Mouse (Mus musculus): ENCODE results near the gene Sorcs2. TPM values are rescaled to one million over a fixed set of nuclear protein-coding genes. Genes with fewer than 3 reads are reported as not detected.

Gene Sorcs2
- polyA plus RNA-seq, 1 experiment from 2014 or later: 21.8 TPM

DNA sequence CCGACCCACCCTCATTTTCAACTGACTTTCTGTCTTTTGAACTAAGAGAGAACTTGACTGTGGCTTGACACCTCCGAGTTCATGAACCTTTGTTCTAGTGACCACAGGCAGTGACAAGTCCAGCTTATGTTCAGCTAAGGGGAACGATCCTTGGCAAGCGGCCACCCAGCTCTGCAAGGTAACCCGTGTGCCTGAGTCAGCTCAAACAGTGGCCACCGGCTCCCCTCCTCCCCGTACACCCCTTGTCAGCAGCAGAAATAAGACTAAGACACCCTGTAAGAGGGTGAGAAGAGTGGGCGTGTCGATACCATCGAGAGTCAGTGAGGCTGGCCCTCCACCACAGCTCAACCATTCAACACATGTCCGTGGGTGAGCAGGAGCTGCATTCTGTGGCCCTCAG, 221.5 kb downstream of the Sorcs2 start:
- Histone ChIP-seq H3K9ac (ENCODE audit: low read length) (no peak overlapping the region), H3K4me2 (ENCODE audit: low read depth, low read length) (no peak overlapping the region), H3K27ac (ENCODE audit: low read length) (no peak overlapping the region), H3K4me3 (ENCODE audit: low read length) (no peak overlapping the region), H3K9me3 (ENCODE audit: control insufficient read depth, low read length) (no peaks in the 10 kb centered on the region), H3K27me3 (ENCODE audit: control insufficient read depth, insufficient read depth, low read depth, low read length) (no peaks in the 10 kb centered on the region), H3K36me3 (ENCODE audit: control insufficient read depth, insufficient read depth, low read length) (no peaks in the 10 kb centered on the region), H3K4me1 (replicated peaks; ENCODE audit: control insufficient read depth, insufficient read depth, low read length) (peaks cover 3% of the 10 kb centered on the region; the same call in 1 of the 2 replicates)
- 0 out of 2 replicates have a peak, but pooled peaks have one; percentile 43 for ATAC-seq (ENCODE audit: low read depth)
- 68% methylated on average over 11 of the region's 11 CpGs for WGBS

DNA sequence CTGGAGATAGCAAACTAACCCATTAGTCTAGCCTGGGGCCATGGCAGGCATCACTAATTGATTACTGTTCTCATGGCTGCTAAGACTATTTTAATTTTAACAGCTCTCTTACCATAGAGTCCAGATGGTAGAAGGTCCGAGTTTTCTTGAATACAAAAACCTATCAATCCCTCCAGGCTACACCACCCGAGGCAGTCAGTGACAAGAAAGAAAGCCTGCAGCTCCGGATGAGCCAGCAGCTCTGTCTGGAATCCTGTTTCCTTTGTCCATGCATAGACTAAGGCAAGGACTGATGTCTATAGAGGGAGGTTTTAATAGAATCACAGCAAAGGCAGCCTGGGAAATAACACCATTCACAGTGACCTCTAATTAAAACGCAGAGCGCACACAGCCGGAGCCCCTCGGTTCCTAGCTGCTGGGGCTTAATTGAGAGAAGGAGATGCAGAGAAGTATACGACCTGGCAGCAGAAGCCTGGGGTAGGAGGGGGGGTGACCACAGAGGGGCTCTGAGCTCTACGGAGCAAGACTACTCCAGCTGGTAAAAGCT, 223.3 kb downstream of the Sorcs2 start:
- H3K4me1 ChIP-seq (replicated peaks; ENCODE audit: control insufficient read depth, insufficient read depth, low read length): peaks cover 3% of the 10 kb centered on the region; the same call in 1 of the 2 replicates
- 63% methylated on average over 9 of the region's 9 CpGs for WGBS
- no peaks in the 10 kb centered on the region for H3K36me3 ChIP-seq (ENCODE audit: control insufficient read depth, insufficient read depth, low read length)
- H3K9me3 ChIP-seq (ENCODE audit: control insufficient read depth, low read length): no peaks in the 10 kb centered on the region
- no peaks in the 10 kb centered on the region for H3K27me3 ChIP-seq (ENCODE audit: control insufficient read depth, insufficient read depth, low read depth, low read length)
- no peak overlapping the region for H3K4me3 ChIP-seq (ENCODE audit: low read length)
- no peak overlapping the region for H3K27ac ChIP-seq (ENCODE audit: low read length)
- H3K4me2 ChIP-seq (ENCODE audit: low read depth, low read length): no peak overlapping the region
- ATAC-seq (ENCODE audit: low read depth): no peak
- H3K9ac ChIP-seq (ENCODE audit: low read length): no peak overlapping the region

DNA sequence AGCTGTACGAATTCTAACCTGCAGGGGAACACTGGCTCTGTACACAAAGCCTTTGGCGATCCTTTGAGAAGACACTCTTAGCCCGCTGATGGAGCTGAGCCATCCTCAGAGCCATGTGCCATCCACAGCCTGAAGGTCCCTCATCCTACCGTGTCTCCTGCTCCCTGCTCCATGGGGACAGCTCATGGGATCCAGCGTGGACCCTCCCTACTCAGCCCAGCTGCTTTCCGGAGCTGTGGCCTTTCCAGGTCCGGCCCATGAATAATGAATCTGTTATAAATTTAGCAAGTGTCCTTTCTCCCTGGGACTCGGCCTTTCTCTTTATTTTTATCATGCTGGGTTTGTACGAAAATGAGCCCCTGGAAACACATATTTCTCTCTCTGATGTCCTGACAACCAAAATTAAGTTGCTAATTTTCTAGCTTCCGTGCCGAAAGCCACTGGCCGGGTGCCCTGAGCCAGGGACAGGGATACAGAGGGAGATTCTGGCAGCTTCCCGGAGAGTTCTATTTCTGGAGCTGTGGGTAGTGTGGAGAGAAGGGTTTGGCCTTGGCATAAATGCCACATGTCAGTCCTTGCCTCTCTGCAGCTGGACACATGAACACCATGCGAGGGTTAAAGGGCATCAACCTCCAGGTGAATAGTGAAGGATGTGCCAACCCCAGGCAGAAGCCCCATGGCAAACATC, 228.8 kb downstream of the Sorcs2 start:
- H3K9me3 ChIP-seq (ENCODE audit: control insufficient read depth, low read length): no peaks in the 10 kb centered on the region
- H3K4me3 ChIP-seq (ENCODE audit: low read length): no peak overlapping the region
- H3K27me3 ChIP-seq (ENCODE audit: control insufficient read depth, insufficient read depth, low read depth, low read length): no peaks in the 10 kb centered on the region
- H3K9ac ChIP-seq (ENCODE audit: low read length): no peak overlapping the region
- no peaks in the 10 kb centered on the region for H3K4me1 ChIP-seq (replicated peaks; ENCODE audit: control insufficient read depth, insufficient read depth, low read length)
- H3K27ac ChIP-seq (ENCODE audit: low read length): no peak overlapping the region
- no peaks in the 10 kb centered on the region for H3K36me3 ChIP-seq (ENCODE audit: control insufficient read depth, insufficient read depth, low read length)
- no peak overlapping the region for H3K4me2 ChIP-seq (ENCODE audit: low read depth, low read length)
- no peak for ATAC-seq (ENCODE audit: low read depth)
- 66% methylated on average over 14 of the region's 14 CpGs for WGBS

DNA sequence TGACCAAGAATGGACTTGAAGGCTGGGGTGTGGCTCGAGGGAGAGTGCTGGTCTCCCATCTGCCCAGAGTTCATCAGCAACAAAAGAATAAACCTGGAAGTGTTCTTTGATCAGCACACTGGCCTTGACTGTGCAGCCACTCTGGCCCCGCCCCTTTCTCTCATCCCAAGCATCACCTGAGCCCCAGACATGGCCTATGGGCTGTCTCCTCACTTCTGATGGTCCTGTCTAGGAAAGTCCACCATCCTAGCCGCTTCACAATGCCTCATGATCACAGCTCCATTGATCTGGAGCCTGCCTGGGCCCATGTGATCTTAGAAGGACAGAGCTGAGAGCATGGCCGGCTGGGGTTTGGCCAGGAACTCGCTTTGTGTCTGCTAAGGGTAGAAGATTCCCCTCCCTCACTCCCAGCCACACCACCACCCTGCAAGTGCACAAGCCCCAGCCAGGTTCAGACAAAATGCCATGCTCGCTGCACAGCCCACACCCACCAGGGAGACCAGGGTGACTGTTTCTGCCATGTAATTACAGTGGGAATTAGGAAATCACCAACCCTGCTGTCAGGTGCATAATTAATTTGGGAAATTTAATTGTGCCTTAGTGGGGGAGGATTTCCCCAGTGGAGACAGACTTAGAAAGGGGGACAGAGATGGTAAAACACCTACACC, 231.5 kb downstream of the Sorcs2 start:
- ATAC-seq (ENCODE audit: low read depth): no peak
- H3K4me3 ChIP-seq (ENCODE audit: low read length): no peak overlapping the region
- no peak overlapping the region for H3K27ac ChIP-seq (ENCODE audit: low read length)
- H3K27me3 ChIP-seq (ENCODE audit: control insufficient read depth, insufficient read depth, low read depth, low read length): no peaks in the 10 kb centered on the region
- no peak overlapping the region for H3K4me2 ChIP-seq (ENCODE audit: low read depth, low read length)
- no peaks in the 10 kb centered on the region for H3K9me3 ChIP-seq (ENCODE audit: control insufficient read depth, low read length)
- no peaks in the 10 kb centered on the region for H3K36me3 ChIP-seq (ENCODE audit: control insufficient read depth, insufficient read depth, low read length)
- H3K4me1 ChIP-seq (replicated peaks; ENCODE audit: control insufficient read depth, insufficient read depth, low read length): no peaks in the 10 kb centered on the region
- WGBS: 74% methylated on average over 6 of the region's 6 CpGs
- H3K9ac ChIP-seq (ENCODE audit: low read length): no peak overlapping the region

DNA sequence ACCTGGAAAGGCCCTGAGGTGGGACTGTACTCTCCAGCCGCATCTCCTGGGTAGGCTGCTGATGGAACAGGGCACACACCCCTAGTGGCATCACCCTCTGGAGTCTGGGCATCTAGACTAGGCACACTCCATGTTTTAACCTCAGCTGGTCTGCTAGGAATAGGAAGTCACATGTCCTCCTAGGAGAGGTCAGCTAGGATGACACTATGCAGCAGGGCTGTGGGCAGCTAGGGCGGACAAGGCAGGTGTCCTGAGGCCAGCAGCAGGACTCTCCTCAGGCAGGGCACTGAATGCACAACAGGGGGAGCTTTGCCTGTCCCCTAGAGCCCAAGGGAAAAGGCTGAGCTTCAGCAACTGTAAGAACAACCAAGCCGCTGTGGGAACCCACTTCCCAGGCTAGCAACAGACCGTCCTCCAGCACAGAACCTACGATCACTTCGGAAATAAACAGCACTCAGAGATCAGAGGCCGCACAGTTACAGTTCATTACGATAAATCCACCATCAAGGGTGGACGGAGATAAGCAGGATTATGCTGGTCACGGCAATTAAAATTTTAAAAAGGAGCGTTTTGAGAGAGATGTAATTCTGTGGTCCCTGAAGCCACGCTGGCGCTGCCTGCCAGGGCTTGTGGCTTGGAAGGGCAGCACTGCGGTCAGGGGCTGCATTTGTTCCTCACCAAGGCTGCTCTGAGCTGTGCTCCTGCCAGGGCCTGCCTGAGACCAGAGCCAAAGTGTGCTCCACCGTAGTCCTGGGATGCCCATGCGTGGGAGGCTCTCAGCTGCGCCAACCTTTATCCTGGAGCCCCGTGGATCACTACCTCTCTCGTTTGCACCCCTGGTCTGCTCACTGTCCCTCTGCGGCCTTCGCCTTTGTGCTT, 232.3 kb downstream of the Sorcs2 start:
- Histone ChIP-seq H3K4me3 (ENCODE audit: low read length) (no peak overlapping the region), H3K4me1 (replicated peaks; ENCODE audit: control insufficient read depth, insufficient read depth, low read length) (no peaks in the 10 kb centered on the region), H3K9me3 (ENCODE audit: control insufficient read depth, low read length) (no peaks in the 10 kb centered on the region), H3K27me3 (ENCODE audit: control insufficient read depth, insufficient read depth, low read depth, low read length) (no peaks in the 10 kb centered on the region), H3K9ac (ENCODE audit: low read length) (no peak overlapping the region), H3K27ac (ENCODE audit: low read length) (no peak overlapping the region), H3K36me3 (ENCODE audit: control insufficient read depth, insufficient read depth, low read length) (no peaks in the 10 kb centered on the region), H3K4me2 (ENCODE audit: low read depth, low read length) (no peak overlapping the region)
- no peak for ATAC-seq (ENCODE audit: low read depth)
- 79% methylated on average over 21 of the region's 21 CpGs for WGBS

DNA sequence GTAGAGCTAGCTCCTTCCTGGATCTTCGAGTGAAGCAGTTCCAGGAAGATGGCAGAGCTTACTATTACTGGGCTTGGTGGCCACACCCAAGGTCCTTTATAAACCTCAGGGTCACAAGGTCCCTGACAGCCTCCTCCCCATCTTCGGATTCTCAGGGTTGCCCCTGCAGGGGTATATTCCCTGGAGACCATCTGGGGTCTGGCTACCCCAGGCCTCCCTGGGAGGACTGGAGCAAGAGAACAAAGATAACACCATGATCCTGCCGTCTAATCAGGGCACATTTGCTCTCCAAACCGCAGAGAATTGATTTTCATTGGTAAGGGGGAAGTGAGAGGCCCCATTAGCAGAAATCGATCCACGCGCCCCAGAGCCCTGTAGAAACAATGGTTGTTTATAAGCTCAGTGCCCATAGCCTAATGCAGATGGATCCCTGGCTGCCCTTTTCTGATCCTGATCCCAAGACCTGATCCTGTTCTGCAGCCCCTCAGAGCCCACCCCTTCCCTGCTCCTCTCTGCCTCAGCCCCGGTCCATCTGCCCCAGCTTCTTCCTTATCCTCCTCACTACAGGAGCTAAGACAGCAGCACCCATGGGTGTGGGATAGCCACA, 243.0 kb downstream of the Sorcs2 start:
- Histone ChIP-seq H3K27ac (ENCODE audit: low read length) (no peak overlapping the region), H3K4me3 (ENCODE audit: low read length) (no peak overlapping the region), H3K4me1 (replicated peaks; ENCODE audit: control insufficient read depth, insufficient read depth, low read length) (no peaks in the 10 kb centered on the region), H3K27me3 (ENCODE audit: control insufficient read depth, insufficient read depth, low read depth, low read length) (no peaks in the 10 kb centered on the region), H3K4me2 (ENCODE audit: low read depth, low read length) (no peak overlapping the region), H3K9me3 (ENCODE audit: control insufficient read depth, low read length) (no peaks in the 10 kb centered on the region), H3K36me3 (ENCODE audit: control insufficient read depth, insufficient read depth, low read length) (no peaks in the 10 kb centered on the region), H3K9ac (ENCODE audit: low read length) (no peak overlapping the region)
- WGBS: 47% methylated on average over 8 of the region's 8 CpGs
- no peak for ATAC-seq (ENCODE audit: low read depth)

DNA sequence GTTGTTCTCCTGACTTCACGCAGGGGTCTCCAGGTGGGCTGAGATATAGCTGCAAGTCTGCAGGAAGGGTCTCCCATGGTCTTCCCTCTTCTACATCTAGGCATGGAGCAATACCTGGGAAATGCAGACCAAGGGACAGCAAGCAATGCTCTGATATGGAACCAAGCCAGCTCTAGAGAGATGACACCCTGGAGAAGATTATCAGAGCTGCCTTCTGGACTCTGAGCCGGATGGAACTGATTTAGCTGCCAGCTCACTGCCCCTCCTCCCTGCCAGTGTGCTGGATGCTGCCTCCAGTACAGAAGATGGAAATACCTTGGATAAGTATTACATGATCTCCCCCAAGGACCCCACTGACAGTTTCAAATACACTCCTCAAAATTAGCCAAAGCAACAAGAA, 244.7 kb downstream of the Sorcs2 start:
- no peak for ATAC-seq (ENCODE audit: low read depth)
- no peaks in the 10 kb centered on the region for H3K4me1 ChIP-seq (replicated peaks; ENCODE audit: control insufficient read depth, insufficient read depth, low read length)
- WGBS: 83% methylated on average over 2 of the region's 2 CpGs
- H3K27me3 ChIP-seq (ENCODE audit: control insufficient read depth, insufficient read depth, low read depth, low read length): no peaks in the 10 kb centered on the region
- no peak overlapping the region for H3K9ac ChIP-seq (ENCODE audit: low read length)
- H3K4me3 ChIP-seq (ENCODE audit: low read length): no peak overlapping the region
- H3K27ac ChIP-seq (ENCODE audit: low read length): no peak overlapping the region
- no peak overlapping the region for H3K4me2 ChIP-seq (ENCODE audit: low read depth, low read length)
- H3K9me3 ChIP-seq (ENCODE audit: control insufficient read depth, low read length): no peaks in the 10 kb centered on the region
- H3K36me3 ChIP-seq (ENCODE audit: control insufficient read depth, insufficient read depth, low read length): no peaks in the 10 kb centered on the region

DNA sequence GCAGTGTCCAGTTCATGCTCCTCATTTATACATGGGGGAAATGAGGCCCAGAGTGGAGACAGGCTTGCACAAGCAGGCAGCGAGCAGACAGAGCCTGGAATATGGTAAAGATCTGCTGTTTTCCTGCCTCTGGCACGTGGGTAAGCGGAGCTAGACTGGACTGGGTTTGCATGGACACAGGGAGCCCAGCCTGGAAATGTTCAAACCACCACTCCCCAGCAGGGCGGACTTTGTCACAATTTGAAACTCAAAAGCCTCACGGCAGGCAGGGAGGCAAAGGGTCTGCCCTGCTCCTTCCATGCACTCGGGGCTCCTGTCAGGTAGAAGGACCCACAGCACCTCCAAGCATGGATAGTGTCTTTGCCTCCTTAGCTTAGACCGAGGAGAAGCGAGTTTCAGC, 246.9 kb downstream of the Sorcs2 start:
- Histone ChIP-seq H3K36me3 (ENCODE audit: control insufficient read depth, insufficient read depth, low read length) (no peaks in the 10 kb centered on the region), H3K9me3 (ENCODE audit: control insufficient read depth, low read length) (no peaks in the 10 kb centered on the region), H3K27me3 (ENCODE audit: control insufficient read depth, insufficient read depth, low read depth, low read length) (no peaks in the 10 kb centered on the region), H3K27ac (ENCODE audit: low read length) (no peak overlapping the region), H3K9ac (ENCODE audit: low read length) (no peak overlapping the region), H3K4me3 (ENCODE audit: low read length) (no peak overlapping the region), H3K4me2 (ENCODE audit: low read depth, low read length) (no peak overlapping the region), H3K4me1 (replicated peaks; ENCODE audit: control insufficient read depth, insufficient read depth, low read length) (peaks cover 4% of the 10 kb centered on the region; the same call in 1 of the 2 replicates)
- ATAC-seq (ENCODE audit: low read depth): no peak
- 73% methylated on average over 8 of the region's 8 CpGs for WGBS
